33 mouse cellular contexts compared by ENCODE assay signal in the genomic region with DNA sequence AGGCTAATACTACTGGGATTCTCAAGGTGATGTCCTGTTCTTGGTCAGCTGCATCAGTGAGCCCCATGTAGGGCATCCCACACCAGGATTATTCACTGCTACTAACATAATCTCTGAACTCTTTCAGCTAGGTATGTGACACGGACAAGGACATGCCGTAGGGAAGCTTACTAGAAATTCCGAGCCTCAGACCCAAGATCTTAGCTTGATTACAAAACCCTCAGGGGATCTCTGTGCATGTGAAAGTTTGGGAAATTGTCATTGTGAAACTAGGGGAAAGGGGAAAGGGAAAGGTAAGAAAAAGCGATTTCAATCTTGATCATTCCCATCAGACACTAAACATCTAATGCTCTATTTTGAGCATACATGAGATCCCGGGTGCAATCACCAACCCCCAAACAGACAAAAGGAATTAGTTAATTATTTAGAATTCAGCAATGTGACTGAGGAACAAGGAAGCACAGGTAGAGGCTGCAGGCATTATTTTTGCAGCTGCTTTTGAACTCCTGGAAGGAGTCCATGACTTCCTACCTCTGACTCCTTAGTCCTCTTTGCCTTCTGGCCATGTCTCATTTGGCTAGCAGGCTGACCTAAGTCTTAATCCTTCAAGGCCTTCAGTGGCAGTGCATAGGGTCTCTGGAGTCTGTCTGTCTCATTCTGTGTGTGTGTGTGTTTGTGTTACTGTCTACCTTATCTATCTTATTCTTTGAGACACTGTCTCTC.
"Had no signal": no experiment of that assay in that cellular context is flagged by ENCODE, and none has a peak within 500 bp of the region (broad histone marks: within the 10 kb centered on the region; RNA-seq: fewer than 3 reads in every experiment).

No protein-coding gene starts in this region.

- H3K4me2 ChIP-seq: heart, embryonic 12.5 days; heart, embryonic 13.5 days; heart, embryonic 15.5 days; hindbrain, embryonic 12.5 days; hindbrain, embryonic 13.5 days; hindbrain, embryonic 14.5 days; hindbrain, embryonic 15.5 days; intestine, embryonic 15.5 days; kidney, embryonic 15.5 days had no signal

- H3K27me3 ChIP-seq: intestine, embryonic 15.5 days had no signal

- DNase-seq: heart, postnatal 10 days; heart, postnatal 14 days; heart, postnatal 36 days; heart, postnatal 4 days; kidney, adult 11 months; kidney, adult 18-20 months; kidney, adult 2 months; kidney, adult 8-10 months; kidney, adult 9 months; kidney, postnatal 14 days; kidney, postnatal 25 days; kidney, postnatal 36 days; kidney, postnatal 4 days; layer of hippocampus, adult 9-11 months; layer of hippocampus, postnatal 36 days had no signal

- H3K4me3 ChIP-seq: heart, embryonic 12.5 days; heart, embryonic 13.5 days; heart, embryonic 15.5 days; hindbrain, embryonic 10.5 days; hindbrain, embryonic 12.5 days; hindbrain, embryonic 13.5 days; hindbrain, embryonic 15.5 days; intestine, embryonic 15.5 days; kidney, embryonic 15.5 days; layer of hippocampus, adult 2 months; left cerebral cortex, adult 2 months had no signal

- H3K27ac ChIP-seq: heart, embryonic 13.5 days; heart, embryonic 15.5 days; hindbrain, embryonic 10.5 days; hindbrain, embryonic 12.5 days; hindbrain, embryonic 13.5 days; hindbrain, embryonic 14.5 days; hindbrain, embryonic 15.5 days; hindbrain, postnatal 0 days; intestine, embryonic 15.5 days; kidney, embryonic 15.5 days; kidney, postnatal 0 days; left cerebral cortex, adult 2 months had no signal

- ATAC-seq: hindbrain, embryonic 16.5 days; hindbrain, postnatal 0 days; inflammation-experienced regulatory T-cells, adult 6 months; intestine, embryonic 15.5 days; intestine, embryonic 16.5 days; intestine, postnatal 0 days had no signal

- H3K9me3 ChIP-seq: heart, embryonic 12.5 days; heart, embryonic 13.5 days; heart, embryonic 15.5 days; hindbrain, embryonic 10.5 days; hindbrain, embryonic 12.5 days; hindbrain, embryonic 13.5 days; hindbrain, embryonic 15.5 days; intestine, embryonic 15.5 days; kidney, embryonic 15.5 days had no signal

- H3K9ac ChIP-seq: heart, embryonic 12.5 days; heart, embryonic 13.5 days; heart, embryonic 15.5 days; hindbrain, embryonic 13.5 days; hindbrain, embryonic 14.5 days; hindbrain, embryonic 15.5 days; intestine, embryonic 15.5 days; kidney, embryonic 15.5 days had no signal

- H3K36me3 ChIP-seq: heart, embryonic 12.5 days; heart, embryonic 13.5 days; heart, embryonic 15.5 days; hindbrain, embryonic 10.5 days; hindbrain, embryonic 12.5 days; hindbrain, embryonic 13.5 days; hindbrain, embryonic 15.5 days; intestine, embryonic 15.5 days; kidney, embryonic 15.5 days had no signal
